Mouse (Mus musculus) kidney, postnatal 10 days (tissue): ENCODE measurements at regions not wholly inside any gene's neighbourhood (a gene's known extent, or its start where the extent isn't known, plus 50 kb on each side); places are given as distances from the start of the nearest gene placed in this dataset.

ENCODE experiments used
- DNase-seq: peaks from one replicate; pipeline ENCODE4 v3.0.0; 2021; ENCODE audit warnings: mixed read lengths

DNA sequence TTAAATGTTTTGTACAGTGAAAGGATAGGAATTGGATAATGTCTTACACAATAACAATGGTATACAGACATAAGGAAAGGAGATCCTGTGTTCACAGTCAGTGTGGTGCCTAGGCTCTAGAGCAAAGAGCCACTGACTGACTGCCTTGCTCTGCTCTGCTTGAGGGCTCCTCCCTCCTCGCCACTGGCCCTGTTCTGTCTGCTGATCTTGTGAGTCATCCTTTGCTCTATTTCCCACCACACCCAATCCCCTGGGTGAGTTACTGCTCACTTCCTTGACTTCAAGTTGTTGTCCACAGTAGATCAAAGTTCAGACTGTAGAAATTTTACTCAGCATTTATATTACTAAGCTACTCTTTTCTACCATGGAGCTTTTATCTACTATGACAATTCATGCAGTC, 117.3 kb downstream of the Tmsb4x start:
- DNase-seq = peak; percentile 32

DNA sequence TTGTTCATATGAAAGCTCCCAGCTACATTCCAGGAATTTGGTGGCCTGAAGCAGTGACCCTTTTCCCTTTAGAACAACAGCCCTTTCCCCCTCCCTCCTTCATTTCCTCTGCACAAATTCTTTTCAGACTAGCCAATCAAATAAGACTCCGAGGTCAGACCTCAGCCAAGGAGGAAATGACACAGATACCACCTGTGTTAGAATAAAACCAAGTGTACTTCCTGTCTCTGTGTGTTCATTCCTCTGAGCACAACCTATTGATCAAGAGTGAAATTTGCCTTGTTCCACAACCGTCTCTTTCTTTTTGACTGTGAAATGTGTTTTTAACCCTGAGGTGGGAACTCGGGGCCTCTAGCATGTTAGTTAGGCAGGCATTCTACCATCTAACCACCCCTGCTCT, 120.2 kb downstream of the Tmsb4x start:
- no peak for DNase-seq

- no peak for DNase-seq
Observed at GRCm38 (mm10) chrX:167088438-167088837, 120.7 kb downstream of the Tmsb4x start.

DNA sequence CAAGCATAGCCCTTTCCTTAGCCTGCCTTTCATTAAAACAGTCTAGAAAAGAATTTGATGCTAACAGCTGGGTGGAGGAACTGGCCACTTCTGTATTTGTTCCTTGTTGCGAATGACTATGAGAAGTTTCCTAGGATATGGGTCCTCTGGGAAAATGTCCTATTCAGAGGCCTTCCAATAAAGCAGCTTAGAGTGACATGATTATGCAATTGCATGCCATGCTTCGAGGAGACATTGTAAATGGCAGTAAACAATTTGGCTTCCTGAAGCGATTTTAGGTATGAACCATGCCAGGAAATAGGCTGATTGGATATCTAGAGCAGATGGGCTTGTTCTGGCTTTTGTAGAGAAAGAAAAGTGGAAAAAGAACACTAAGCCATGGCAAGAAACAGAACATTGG, 128.3 kb downstream of the Tmsb4x start:
- no peak for DNase-seq

DNA sequence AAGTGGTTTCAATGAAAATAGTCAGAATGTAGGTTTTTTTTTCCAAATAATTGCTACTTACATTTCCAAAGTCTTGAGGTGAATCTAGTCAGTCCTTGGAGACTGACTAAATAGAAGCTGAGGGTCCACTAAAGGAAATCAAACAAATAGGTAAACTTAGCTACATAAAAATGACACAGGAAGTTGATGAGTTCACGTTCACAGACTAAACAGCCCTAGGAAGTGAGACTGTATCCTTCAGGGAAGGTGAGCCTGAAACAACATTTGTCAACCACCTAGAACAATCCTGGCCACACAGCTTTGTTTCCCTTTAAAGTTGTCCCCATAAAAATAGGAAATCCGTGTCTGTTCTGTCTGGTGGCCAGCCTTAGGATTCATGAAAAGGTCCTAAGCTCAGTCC, 140.0 kb downstream of the Tmsb4x start:
- DNase-seq = no peak

- peak; percentile 29 for DNase-seq
Observed at GRCm38 (mm10) chrX:167067918-167068317, 141.2 kb downstream of the Tmsb4x start.

DNA sequence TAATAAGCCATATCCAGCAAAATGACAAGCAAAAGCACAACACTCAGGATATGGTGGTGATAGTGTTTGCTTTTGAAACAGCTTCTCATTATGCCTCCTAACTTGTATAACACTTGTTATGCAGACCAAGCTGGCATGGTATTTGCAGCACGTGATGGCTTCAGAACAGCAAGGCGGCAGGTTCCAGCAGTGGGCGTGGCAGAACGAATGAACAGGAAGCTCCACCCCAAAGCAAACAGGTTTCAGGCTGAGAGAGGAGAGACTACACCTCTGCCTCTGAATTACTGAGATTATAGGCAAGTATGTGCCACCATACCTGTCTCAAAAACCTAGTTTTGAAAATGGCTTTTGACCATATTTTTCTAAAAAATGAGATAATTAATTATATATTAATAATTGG, 145.2 kb downstream of the Tmsb4x start:
- no peak for DNase-seq

DNA sequence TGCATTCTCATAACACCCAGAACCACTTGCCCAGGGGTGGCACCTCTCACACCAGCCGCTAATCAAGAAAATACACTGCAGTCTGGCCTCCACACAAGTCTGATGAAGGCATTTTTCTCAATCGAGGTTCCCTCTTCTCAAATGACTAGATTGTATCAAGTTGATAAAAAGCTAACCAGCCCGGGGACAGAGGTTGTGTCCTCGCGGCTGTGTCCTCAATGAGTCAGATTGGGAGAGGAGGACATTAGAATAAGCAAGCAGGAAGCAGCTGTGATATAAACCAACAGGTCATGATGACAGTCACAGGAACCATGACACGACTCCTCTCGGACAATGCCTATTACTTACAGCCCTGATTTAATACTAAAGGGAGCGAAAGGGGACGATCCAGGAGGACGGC, 156.7 kb downstream of the Tmsb4x start:
- DNase-seq = no peak

DNA sequence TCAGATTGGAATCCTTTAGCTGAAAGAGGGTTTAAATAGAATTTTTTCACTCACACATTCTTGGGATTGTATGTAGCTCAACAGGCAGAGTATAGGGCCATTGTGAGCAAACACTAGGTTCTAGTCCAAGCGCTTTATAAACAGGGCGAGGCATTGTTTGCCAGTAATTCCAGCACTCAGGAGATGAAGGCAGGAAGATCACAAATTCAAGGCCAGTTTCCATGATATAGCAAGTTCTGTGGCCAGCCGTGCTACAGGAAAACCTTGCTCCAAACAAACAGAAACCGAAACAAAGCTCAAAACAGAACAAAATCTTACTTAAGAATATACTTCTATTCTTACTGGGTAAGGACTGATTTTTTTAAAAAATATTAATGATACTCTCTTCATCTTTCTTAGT, 159.0 kb downstream of the Tmsb4x start:
- DNase-seq = no peak

GRCm38 (mm10) chrX:167049191-167049968, 159.7 kb downstream of the Tmsb4x start:
- no peak for DNase-seq

- no peak for DNase-seq
Observed at GRCm38 (mm10) chrX:167037971-167038370, 171.1 kb downstream of the Tmsb4x start.

DNA sequence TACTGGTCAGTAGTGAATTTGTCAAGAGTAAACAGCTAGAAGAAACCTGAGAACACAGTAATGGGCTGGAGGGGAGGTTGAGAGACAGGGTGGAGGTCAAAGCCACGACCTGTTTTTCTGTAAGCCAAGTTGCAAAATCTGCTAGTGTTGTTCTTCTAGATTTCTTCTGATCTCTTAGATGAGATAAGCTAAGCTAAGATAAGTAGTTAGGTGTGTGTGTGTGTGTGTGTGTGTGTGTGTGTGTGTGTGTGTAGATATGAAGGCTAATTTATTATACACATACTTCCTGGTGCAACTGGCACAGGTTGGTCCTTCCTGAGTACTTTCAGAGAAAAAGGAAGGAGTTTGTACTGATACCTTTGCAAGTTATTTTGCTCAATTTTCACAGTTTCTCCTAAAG, 172.8 kb downstream of the Tmsb4x start:
- no peak for DNase-seq

- DNase-seq = no peak
Observed at GRCm38 (mm10) chrX:167035639-167036038, 173.5 kb downstream of the Tmsb4x start.

DNA sequence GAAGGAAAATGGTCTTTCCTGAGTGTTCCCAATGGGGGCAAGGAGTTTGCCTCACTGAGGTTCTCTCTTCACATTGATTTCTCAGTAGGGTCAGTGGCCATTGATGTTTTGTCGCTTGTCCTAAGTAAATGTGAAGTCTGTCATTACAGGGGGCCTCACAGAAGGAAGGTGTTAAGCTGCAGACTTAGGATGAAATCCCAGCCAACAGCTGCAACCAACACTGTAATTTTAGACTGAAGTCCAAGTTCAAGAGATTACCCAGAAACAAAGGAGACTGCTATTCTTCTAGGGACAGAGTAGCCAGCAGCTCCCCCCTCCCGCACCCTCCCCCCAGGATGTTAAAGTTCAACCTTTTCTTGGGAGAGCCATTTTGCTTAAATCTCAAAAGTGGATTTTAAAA, 176.0 kb downstream of the Tmsb4x start:
- DNase-seq = no peak

DNA sequence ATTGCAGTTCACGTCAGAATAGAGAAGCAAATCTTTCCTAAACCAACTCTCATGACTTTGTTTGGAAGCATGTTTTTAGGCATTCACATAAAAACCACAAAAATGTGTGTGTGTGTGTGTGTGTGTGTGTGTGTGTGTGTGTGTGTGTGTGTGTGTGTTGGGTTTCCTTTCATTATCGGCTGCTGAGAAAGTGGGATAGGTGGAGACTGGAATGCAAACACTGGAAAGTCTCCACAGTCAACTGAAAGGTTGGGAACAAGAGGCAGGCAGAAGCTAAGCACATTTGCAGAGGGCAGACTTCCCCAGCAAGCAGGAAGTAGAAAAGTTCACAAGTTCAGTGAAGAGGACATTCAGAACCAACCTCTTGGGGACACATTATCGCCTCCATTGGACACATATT, 176.5 kb downstream of the Tmsb4x start:
- DNase-seq = peak; percentile 19

DNA sequence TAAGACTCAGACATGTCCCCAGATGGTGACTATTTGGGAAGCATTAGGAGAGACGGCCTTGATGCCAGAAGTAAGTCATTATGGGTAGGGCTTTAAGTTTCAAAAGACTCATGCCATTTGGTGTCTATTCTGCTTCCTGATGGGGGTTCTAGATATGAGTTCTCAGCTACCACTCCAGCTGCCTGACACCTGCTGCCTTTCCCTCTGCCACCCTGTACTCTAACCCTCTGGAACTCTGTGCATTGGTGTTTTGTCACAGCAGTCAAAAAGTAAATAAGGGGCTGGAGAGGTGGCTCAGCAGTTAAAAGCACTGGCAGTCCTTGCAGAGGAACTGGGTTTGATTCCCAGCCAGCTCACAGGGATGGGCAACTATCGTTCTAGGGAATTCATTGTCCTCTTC, 177.6 kb downstream of the Tmsb4x start:
- DNase-seq = no peak

GRCm38 (mm10) chrX:167015602-167016001, 193.5 kb downstream of the Tmsb4x start:
- no peak for DNase-seq

DNA sequence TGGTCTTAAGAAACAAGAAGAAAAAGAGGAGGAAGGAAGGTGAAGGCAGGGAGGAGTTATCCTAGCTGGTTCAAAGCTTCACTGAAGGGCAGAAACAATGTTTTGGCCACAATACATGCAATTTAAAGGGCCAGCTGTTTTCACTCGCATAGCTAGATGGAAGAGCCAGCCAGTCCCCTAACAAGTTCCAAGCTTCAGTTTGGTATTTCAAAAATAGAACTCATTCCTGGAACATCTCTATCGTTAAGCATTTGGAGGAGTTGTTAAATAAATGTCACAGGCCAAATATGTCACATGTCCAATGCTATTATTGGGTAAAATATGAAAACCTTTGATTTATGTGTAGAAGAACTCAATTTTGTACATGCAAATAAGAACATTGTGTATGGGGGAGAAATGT, 194.8 kb downstream of the Tmsb4x start:
- DNase-seq = no peak

DNA sequence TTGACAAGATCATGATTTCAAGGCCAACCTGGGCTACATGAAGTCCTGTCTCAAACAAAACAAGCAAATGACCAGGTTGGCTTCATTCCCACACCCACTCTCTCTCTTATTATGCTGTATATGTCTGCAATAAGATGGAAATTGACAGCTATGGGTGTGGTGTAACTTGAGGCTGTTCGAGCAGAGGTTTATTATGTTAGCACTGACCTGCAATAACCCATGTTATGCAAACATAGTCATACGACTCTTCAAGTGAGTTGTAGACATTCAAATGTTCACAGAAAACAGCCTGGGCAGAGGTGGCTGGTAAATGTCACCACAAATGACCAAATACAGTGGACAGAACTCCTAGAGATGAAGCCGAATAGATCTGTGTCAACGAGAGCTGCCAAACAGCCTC, 196.2 kb downstream of the Tmsb4x start:
- no peak for DNase-seq

DNA sequence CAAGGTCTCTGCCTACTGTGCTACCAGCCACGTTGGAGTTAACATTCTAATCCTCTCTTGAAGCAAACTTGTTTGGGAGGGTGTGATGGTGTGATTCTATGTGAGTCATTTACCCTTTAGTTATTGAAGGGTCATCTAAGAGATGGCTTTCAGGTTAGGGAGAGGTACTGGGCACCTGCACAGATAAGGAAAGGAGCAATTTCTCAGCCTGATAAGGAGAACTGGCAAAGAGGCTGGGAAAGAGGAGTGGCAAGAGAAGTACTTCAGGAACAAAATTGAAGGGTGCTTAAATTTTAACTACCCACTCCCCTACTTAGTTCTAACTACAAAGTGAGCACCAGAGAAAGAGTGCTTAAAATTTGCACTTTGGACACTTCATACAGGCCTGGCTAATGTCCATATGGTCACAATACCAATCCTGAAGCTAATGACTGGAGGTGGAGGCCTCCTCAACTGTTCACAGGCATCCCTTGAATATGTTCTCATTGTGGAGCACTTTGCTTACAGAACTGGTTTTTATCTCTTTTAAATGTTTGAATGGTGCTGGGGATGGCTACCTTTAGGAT, 197.1 kb downstream of the Tmsb4x start:
- DNase-seq = no peak

DNA sequence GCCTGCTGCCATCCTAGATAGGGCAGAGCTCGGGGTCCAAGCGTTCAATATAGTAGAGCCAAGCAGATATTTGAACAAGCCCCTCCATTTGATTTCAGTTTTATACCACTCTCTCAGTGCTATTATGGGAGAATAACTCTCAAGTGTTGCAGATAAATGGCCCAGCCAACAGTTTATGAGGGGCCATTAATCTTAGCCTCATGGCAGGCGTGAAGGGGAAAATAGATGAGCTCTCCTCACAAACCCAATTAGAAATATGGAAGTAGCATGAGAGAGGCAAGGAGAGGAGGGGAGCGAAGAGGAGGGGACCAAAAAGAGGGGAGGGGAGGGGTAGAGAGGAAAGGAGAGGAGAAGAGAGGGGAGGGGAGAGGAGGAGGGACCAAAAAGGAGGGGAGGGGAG, 213.3 kb downstream of the Tmsb4x start:
- peak; percentile 13 for DNase-seq

DNA sequence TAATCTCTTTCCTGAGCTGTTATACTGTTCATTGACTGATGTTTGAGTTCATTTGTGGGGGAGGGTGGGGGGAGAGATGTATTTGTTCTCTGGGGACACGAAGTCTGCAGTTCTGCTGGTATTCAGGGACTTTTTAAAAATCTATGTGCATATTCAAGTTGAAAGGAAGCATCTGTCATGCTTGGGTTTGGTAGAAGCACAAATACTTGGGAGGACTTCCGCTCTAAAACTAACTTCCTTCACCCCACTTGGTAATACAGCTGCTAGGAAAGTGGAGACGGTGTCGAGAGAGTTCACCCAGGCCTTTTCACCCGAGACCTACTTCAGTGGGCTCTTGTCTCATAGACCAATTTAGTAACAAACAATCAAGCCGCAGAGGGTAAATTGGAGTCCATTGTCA, 228.1 kb downstream of the Tmsb4x start:
- peak; percentile 7 for DNase-seq

GRCm38 (mm10) chrX:166980504-166980903, 228.6 kb downstream of the Tmsb4x start:
- DNase-seq = no peak

DNA sequence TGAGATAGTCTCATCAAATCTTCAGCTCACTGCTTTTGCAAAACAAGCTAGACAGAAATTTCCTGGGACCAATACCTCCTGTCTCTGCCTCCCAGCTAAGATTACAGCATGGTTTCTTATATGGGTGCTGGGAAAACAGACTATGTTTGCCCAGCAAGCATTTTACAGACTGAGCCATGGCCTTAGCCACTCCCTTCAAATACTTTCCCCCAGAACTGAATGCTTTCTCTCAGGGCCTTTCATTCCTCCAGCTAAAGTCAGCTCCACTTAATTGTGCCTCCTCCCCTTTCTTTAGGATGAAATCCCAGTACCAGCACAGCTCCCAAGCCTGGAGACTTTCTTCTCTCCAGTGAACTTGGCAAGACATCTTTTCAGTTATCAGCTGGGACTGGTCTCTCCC, 232.1 kb downstream of the Tmsb4x start:
- no peak for DNase-seq

DNA sequence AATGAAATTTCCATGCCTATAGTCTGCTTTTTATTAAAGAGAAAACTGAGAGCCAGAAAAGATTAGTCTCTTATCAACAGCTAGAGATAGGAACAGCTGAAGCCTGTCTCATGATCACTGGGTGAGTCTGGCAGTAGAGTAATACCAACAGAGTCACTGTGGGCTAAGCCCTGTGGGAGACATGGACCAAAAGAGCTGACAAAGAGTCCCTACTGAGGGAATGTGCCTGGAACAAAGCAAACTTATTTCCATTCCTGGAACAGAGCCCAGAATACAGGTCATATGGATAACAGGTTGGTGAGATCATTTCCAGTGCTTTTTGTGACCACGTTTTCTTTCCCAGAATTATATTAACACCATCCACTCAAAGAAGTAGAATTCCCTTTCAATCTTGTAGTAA, 237.4 kb downstream of the Tmsb4x start:
- no peak for DNase-seq
